Mouse (Mus musculus): ENCODE measurements around the gene Map6d1. TPM values are rescaled to one million over a fixed set of nuclear protein-coding genes. Genes with fewer than 3 reads are reported as not detected.

The Map6d1 gene
- polyA plus RNA-seq, 1 experiment from 2014 or later, result 0.60 TPM

Other genes with a start within 250 kb of the Map6d1 start
- 17.9 and 22.1 TPM in 2 replicates for gene Klhl24, start 143.8 kb downstream of the Map6d1 start, polyA plus RNA-seq (2015; fragmentation: Nextera tagmentation; extraction: Ambion mirVana)
- gene Yeats2, start 100.3 kb downstream of the Map6d1 start, polyA plus RNA-seq (2015; fragmentation: Nextera tagmentation; extraction: Ambion mirVana), result 21.7 and 22.7 TPM in 2 replicates
- 94.5 and 95.5 TPM in 2 replicates for gene Parl, start 61.0 kb upstream of the Map6d1 start, polyA plus RNA-seq (2015; fragmentation: Nextera tagmentation; extraction: Ambion mirVana)
- gene Cyp2ab1, start 84.0 kb upstream of the Map6d1 start, polyA plus RNA-seq (2015; fragmentation: Nextera tagmentation; extraction: Ambion mirVana), result not detected in 2 replicates
- gene Abcc5, start 185.0 kb upstream of the Map6d1 start, polyA plus RNA-seq (2015; fragmentation: Nextera tagmentation; extraction: Ambion mirVana), result 39.4 and 40.0 TPM in 2 replicates